Mouse (Mus musculus): ENCODE measurements around the gene Bco2.

DNA sequence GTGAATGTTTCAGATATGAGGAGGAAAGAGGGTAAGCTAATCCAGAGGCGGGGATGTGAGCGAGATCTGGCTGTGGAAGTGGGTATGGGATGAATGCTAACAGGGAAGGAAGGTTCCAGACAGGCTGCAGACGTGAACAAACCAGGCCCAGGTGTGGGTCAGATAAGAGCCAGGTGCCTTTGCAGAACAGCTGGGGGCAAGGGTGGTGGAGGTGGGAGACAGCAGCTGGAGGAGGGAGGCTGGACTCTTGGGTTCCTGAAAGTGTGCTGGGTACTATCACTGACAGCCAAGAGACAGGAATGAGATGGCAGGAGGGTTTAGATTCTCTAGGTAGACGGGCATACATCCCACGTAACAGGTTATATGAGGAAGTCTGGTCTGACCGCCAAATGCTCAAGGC is 57.9 kb downstream of the Bco2 start:
- TF ChIP-seq GATA1 (IDR thresholded peaks at IDR 0.05; ENCODE audit: borderline replicate concordance, low read length) (no peak), FLI1 (IDR thresholded peaks at IDR 0.05; ENCODE audit: low read length) (no peak)

Data from megakaryocyte, embryonic 14.5 days (primary cell).